Mouse (Mus musculus): ENCODE measurements at regions not wholly inside any gene's neighbourhood (a gene's known extent, or its start where the extent isn't known, plus 50 kb on each side); places are given as distances from the start of the nearest gene placed in this dataset.
"Not testable (repeated sequence)": the region's sequence is repeated elsewhere in the genome, so short reads cannot be mapped to it uniquely, and the experiment has no call there.

GRCm38 (mm10) chr2:17065149-17066145 is 665.8 kb downstream of the Nebl start:
- DNase-seq = not testable (repeated sequence)
